Mouse (Mus musculus) intestine, embryonic 15.5 days (tissue): ENCODE results near the gene Olfr1416. TPM values are rescaled to one million over a fixed set of nuclear protein-coding genes. Genes with fewer than 3 reads are reported as not detected.
A peak's percentile ranks its signal among the peaks of the same experiment; 100 is the strongest.
"Not testable (repeated sequence)": the region's sequence is repeated elsewhere in the genome, so short reads cannot be mapped to it uniquely, and the experiment has no call there.

Source experiments
- ATAC-seq: fragments of 200-750 bp; cut with Nextera tagmentation; 2 replicates; pipeline ENCODE4 v1.8.0; 2017; ENCODE audit warnings: moderate TSS enrichment, moderate library complexity
- H3K27ac ChIP-seq: fragments of 300-500 bp; sonication (generic); 2 replicates; pipeline ENCODE4 v1.5.1; 2015; ENCODE audit warnings: mild to moderate bottlenecking, inconsistent platforms
- H3K27me3 ChIP-seq: fragments of 300-500 bp; sonication (generic); replicated peaks from 2 replicates; pipeline ENCODE4 v1.6.1; 2015; ENCODE audit warnings: inconsistent platforms
- H3K36me3 ChIP-seq: fragments of 300-500 bp; sonication (generic); 2 replicates; pipeline ENCODE4 v1.6.1; 2015; ENCODE audit warnings: inconsistent platforms
- H3K4me1 ChIP-seq: fragments of 300-500 bp; sonication (generic); replicated peaks from 2 replicates; pipeline ENCODE4 v1.6.1; 2015; ENCODE audit warnings: inconsistent platforms
- H3K4me2 ChIP-seq: fragments of 300-500 bp; sonication (generic); replicated peaks from 2 replicates; pipeline ENCODE4 v1.6.1; 2015; ENCODE audit warnings: mild to moderate bottlenecking, inconsistent platforms
- H3K4me3 ChIP-seq: fragments of 300-500 bp; sonication (generic); replicated peaks from 2 replicates; pipeline ENCODE4 v1.5.1; 2015; ENCODE audit warnings: inconsistent platforms
- H3K9ac ChIP-seq: fragments of 300-500 bp; sonication (generic); 2 replicates; pipeline ENCODE4 v1.6.1; 2015; ENCODE audit warnings: inconsistent platforms
- H3K9me3 ChIP-seq: fragments of 300-500 bp; sonication (generic); 2 replicates; pipeline ENCODE4 v1.6.1; 2016; ENCODE audit warnings: inconsistent platforms
- WGBS: fragments of 180-500 bp; shearing (Covaris S2); methylation state at CpG from one replicate; pipeline ENCODE4 v1.1.7; 2015; 5-methylcytosine and 5-hydroxymethylcytosine counted together
- polyA plus RNA-seq: library from polyadenylated mRNA; unstranded; fragments of >200 nt; fragmentation: Nextera tagmentation; extraction: Ambion mirVana; gene quantifications from 2 replicates; pipeline ENCODE4 v1.2.1, GENCODE M21; 2015

Olfr1416 gene
- not detected in 2 replicates for polyA plus RNA-seq

DNA sequence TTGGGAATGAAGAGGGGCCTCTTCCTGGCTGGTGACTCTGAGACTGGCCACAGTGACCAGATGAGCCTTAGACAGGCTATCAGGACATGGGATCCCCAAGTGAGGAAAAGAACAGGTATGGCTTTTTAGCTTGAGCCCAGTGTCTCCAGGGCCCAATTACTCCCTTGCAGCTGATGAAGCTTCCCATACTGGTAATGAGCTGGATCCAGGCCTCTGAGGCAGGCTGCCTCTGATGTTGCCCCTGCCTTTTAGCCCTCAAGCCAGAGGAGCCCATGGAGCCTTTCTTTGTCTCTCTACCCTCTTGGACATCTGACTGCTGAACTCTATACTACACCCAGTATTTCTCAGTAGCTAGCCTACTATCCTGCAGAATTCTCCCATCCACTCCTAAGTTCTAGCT, at the start of gene Olfr1416:
Gene Olfr1416, minus strand, starts transcription at position 101 of the 400 bp plus-strand sequence.
- H3K27ac ChIP-seq, result no peak within 1 kb of the TSS
- ATAC-seq, result no peak
- no peaks in the 10 kb centered on the region for H3K4me1 ChIP-seq
- H3K9me3 ChIP-seq, result no peaks in the 10 kb centered on the region
- H3K9ac ChIP-seq, result no peak within 1 kb of the TSS
- no peaks in the 10 kb centered on the region for H3K36me3 ChIP-seq
- H3K4me3 ChIP-seq, result no peak within 1 kb of the TSS
- no peak within 1 kb of the TSS for H3K4me2 ChIP-seq
- H3K27me3 ChIP-seq, result no peaks in the 10 kb centered on the region

- Histone ChIP-seq H3K9ac (no peak overlapping the region), H3K27me3 (0 out of 2 replicates have a peak, but pooled peaks cover 3% of the 10 kb centered on the region), H3K4me3 (no peak overlapping the region), H3K36me3 (no peaks in the 10 kb centered on the region), H3K9me3 (no peaks in the 10 kb centered on the region), H3K27ac (no peak overlapping the region), H3K4me1 (no peaks in the 10 kb centered on the region), H3K4me2 (no peak overlapping the region)
- no peak for ATAC-seq
- 85% methylated on average over 3 of the region's 3 CpGs for WGBS
These were observed 38.9 kb upstream of the Olfr1416 start for GRCm38 (mm10) chr1:92523764-92524163.

GRCm38 (mm10) chr1:92521376-92521775, 36.5 kb upstream of the Olfr1416 start:
- Histone ChIP-seq H3K27me3 (0 out of 2 replicates have a peak, but pooled peaks cover 3% of the 10 kb centered on the region), H3K4me3 (no peak overlapping the region), H3K27ac (no peak overlapping the region), H3K4me2 (no peak overlapping the region), H3K9me3 (no peaks in the 10 kb centered on the region), H3K4me1 (no peaks in the 10 kb centered on the region), H3K9ac (no peak overlapping the region), H3K36me3 (no peaks in the 10 kb centered on the region)
- WGBS, result 19% methylated on average over 10 of the region's 10 CpGs
- no peak for ATAC-seq

GRCm38 (mm10) chr1:92519046-92519445, 34.1 kb upstream of the Olfr1416 start:
- 84% methylated on average over 6 of the region's 6 CpGs for WGBS
- no peaks in the 10 kb centered on the region for H3K9me3 ChIP-seq

GRCm38 (mm10) chr1:92518561-92518960, 33.6 kb upstream of the Olfr1416 start, which contains the start of gene Olfr1414:
Gene Olfr1414, minus strand, starts transcription at chr1:92518661.
- 81% methylated on average over 3 of the region's 3 CpGs for WGBS
- Histone ChIP-seq H3K4me1 (no peaks in the 10 kb centered on the region), H3K36me3 (no peaks in the 10 kb centered on the region), H3K27me3 (0 out of 2 replicates have a peak, but pooled peaks cover 3% of the 10 kb centered on the region), H3K4me2 (no peak within 1 kb of the TSS), H3K9ac (no peak within 1 kb of the TSS), H3K4me3 (no peak within 1 kb of the TSS), H3K27ac (no peak within 1 kb of the TSS), H3K9me3 (no peaks in the 10 kb centered on the region)
- ATAC-seq, result no peak

More at GRCm38 (mm10) chr1:92519046-92519445, 34.1 kb upstream of the Olfr1416 start:
- Histone ChIP-seq H3K4me3 (no peak overlapping the region), H3K27me3 (0 out of 2 replicates have a peak, but pooled peaks cover 3% of the 10 kb centered on the region), H3K4me2 (no peak overlapping the region), H3K36me3 (no peaks in the 10 kb centered on the region), H3K4me1 (no peaks in the 10 kb centered on the region), H3K27ac (no peak overlapping the region), H3K9ac (no peak overlapping the region)
- no peak for ATAC-seq

GRCm38 (mm10) chr1:92515390-92515789, 30.5 kb upstream of the Olfr1416 start:
- Histone ChIP-seq H3K27ac (no peak overlapping the region), H3K4me3 (no peak overlapping the region), H3K36me3 (no peaks in the 10 kb centered on the region), H3K9ac (no peak overlapping the region), H3K4me2 (no peak overlapping the region), H3K9me3 (no peaks in the 10 kb centered on the region), H3K4me1 (no peaks in the 10 kb centered on the region), H3K27me3 (0 out of 2 replicates have a peak, but pooled peaks cover 3% of the 10 kb centered on the region)
- 77% methylated on average over 11 of the region's 11 CpGs for whole genome bisulfite sequencing
- ATAC-seq, result no peak

DNA sequence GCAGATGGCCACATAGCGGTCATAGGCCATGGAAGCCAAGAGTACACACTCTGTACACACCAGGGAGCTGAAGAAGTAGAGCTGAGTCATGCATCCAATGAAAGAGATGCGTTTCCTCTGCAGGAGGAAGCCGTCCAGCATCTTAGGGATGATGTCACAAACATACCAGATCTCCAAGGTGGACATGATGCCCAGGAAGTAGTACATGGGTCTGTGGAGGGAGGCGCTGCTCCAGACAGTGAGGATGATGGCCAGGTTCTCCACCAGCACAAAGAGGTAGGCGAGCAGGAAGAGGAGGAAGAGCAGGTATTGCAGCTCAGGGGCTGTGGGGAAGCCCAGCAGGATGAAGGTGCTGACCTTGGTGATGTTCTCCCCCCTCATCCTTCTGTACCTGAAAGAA, 26.7 kb upstream of the Olfr1416 start:
- not testable (repeated sequence) for H3K27me3 ChIP-seq, ATAC-seq, H3K27ac ChIP-seq, H3K9me3 ChIP-seq, H3K9ac ChIP-seq, H3K4me3 ChIP-seq, H3K4me2 ChIP-seq, H3K36me3 ChIP-seq, H3K4me1 ChIP-seq
- 83% methylated on average over 5 of the region's 5 CpGs for WGBS

DNA sequence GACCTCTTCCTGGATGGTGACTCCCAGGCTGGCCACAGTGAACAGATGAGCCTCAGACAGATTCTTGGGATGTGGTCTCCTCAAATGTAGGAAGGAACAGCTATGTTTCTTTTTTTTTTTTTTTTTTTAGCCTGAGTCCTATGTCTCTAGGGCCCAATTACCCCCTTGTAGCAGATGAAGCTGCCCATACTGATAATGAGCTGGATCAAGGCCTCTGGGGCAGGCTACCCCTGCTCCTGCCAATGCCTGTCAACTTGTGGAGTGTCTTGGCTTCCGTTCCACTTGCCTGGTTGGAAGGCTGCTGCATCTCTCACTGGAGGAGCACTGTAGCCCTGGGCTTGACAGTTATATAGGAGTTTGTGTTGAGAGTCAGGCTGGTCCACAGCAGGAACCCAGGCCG, 11.1 kb upstream of the Olfr1416 start, which contains the start of gene Olfr1415:
Gene Olfr1415, minus strand, starts transcription at position 101 of the 400 bp plus-strand sequence.
- H3K36me3 ChIP-seq, result no peaks in the 10 kb centered on the region
- H3K27ac ChIP-seq, result no peak within 1 kb of the TSS
- no peaks in the 10 kb centered on the region for H3K27me3 ChIP-seq
- 87% methylated on average over 2 of the region's 2 CpGs for WGBS
- no peak within 1 kb of the TSS for H3K4me2 ChIP-seq
- no peak within 1 kb of the TSS for H3K9ac ChIP-seq
- H3K9me3 ChIP-seq, result no peaks in the 10 kb centered on the region
- no peak within 1 kb of the TSS for H3K4me3 ChIP-seq
- no peak for ATAC-seq
- H3K4me1 ChIP-seq, result no peaks in the 10 kb centered on the region

DNA sequence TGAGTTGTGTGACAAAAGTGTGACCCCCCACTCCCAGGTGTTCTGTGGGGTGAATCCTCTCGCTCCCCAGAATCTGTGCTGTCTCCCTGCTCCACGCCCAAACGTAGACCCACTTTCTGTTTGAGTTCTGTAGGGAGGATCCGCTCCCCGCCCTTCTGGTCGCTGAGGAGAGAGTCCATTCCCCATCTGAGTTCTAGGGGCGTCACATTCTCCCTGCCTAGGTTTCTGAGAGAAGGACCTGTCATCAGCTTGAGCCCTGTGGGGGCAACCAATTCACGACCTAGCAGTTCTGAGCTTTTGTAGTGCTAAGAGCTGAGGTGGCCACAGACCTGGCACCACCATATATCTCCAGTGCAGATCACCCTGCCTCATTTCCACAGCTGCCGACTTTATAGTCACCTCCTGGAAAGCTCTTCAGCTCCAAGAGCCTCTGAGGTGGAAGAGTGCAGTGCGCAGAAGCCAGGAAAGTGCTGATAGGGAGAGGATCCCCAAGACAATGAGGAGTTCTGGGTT, 10.8 kb downstream of the Olfr1416 start:
- H3K27ac ChIP-seq, result peak overlapping the region; percentile 77

DNA sequence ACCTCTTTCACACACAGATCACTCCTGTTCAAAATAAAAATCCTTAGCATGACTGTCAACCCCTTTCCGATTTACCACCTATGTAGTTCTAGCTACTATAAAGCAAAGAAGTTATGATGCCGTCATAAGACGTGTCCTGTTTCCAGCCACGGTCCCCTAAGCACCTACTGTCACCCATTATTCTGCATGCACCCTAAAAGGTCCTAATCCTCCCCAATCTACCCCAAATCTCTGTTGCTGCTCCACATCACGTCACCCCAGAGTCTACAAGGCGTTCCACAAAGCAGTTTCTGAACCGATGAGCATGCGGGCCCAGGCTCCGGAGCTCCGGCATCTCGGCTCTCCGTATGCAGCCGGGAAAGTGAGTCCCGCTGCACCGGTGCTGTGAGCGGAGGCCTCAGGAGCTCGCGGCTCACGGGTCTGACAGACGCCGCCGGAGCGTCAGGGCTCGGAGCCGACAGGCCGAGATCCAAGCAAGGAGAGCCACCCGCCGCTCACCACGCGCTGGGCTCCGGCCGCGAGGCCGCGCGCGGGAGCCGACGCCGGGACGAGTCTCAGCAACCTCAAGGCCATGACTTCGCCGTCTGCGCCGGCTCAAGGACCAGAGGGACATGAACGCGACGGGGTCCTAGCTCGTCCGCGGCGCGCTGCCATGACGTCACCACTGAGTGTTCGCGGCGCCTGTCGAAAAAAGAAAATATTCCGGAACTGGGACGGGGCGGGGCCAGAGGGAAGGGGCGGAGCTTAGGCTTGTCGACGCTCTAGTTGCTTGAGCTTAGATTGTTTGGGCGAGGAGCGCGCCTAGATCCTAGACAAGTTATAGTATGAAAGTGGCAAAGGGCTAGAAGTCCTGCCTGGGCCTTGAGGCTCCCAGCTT, 11.5 kb downstream of the Olfr1416 start, which contains the start of gene Ndufa10:
Gene Ndufa10, minus strand, starts transcription at position 696 of the 877 bp plus-strand sequence.
- peaks cover 7% of the 10 kb centered on the region for H3K36me3 ChIP-seq
- peak within 1 kb of the TSS; percentile 93 for H3K9ac ChIP-seq
- no peaks in the 10 kb centered on the region for H3K9me3 ChIP-seq
- no peaks in the 10 kb centered on the region for H3K27me3 ChIP-seq
- peak within 1 kb of the TSS; percentile 77 for H3K27ac ChIP-seq
- WGBS, result under 1% methylated on average over 67 of the region's 67 CpGs
- peak; percentile 96 for ATAC-seq
- peak within 1 kb of the TSS; percentile 93 for H3K4me2 ChIP-seq
- 0 out of 2 replicates have a peak, but pooled peaks cover 6% of the 10 kb centered on the region for H3K4me1 ChIP-seq
- peak within 1 kb of the TSS; percentile 88 for H3K4me3 ChIP-seq

More for the DNA sequence above, 10.8 kb downstream of the Olfr1416 start:
- Histone ChIP-seq H3K4me3 (peak overlapping the region; percentile 88), H3K27me3 (no peaks in the 10 kb centered on the region), H3K4me1 (0 out of 2 replicates have a peak, but pooled peaks cover 6% of the 10 kb centered on the region), H3K4me2 (peak overlapping the region; percentile 93), H3K9ac (peak overlapping the region; percentile 60), H3K36me3 (peaks cover 7% of the 10 kb centered on the region), H3K9me3 (no peaks in the 10 kb centered on the region)
- peak; percentile 76 for ATAC-seq
- 4% methylated on average over 10 of the region's 10 CpGs for WGBS

DNA sequence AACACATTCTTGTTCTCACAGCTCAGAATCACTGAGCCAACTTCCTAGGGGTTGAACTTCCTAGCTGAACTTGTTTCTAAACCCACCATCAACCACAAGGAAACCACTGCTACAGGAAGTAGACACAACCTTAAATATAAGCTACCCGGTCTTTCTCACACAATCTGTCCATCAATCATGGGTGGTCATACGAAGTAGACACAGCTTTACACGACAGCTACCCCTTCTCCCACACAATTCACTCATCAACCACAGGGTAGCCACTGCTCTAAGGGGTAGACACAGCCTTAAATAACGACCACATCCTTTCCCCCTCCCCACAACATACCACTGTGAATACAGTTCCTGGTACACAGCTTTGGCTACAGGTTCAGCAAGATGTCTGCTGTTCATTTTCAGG, 16.0 kb downstream of the Olfr1416 start:
- Histone ChIP-seq H3K27ac (no peak overlapping the region), H3K36me3 (peaks cover 32% of the 10 kb centered on the region), H3K4me3 (no peak overlapping the region), H3K4me1 (0 out of 2 replicates have a peak, but pooled peaks cover 6% of the 10 kb centered on the region), H3K27me3 (no peaks in the 10 kb centered on the region), H3K4me2 (no peak overlapping the region), H3K9ac (no peak overlapping the region), H3K9me3 (no peaks in the 10 kb centered on the region)
- WGBS, result 80% methylated on average over 4 of the region's 4 CpGs
- ATAC-seq, result no peak

DNA sequence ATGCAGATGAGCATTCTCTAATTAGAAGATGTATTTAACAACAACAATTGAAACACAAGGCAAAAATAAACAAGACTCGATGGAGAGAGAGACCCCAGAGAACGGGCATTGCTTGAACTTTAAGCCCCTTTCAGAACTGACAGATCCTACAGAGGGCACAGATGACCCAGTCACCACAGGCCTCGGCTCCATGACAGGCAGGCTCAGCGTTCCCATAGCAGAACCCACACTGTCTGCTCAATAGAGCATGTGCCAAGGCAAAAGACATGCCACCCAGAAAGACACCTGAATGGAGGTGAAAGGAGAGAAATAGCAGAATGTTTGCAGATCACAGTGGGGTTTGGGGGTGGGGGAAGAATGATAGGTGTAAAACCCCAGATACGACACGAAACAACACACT, 26.5 kb downstream of the Olfr1416 start:
- H3K4me1 ChIP-seq, result no peaks in the 10 kb centered on the region
- H3K4me2 ChIP-seq, result no peak overlapping the region
- no peak overlapping the region for H3K27ac ChIP-seq
- 89% methylated on average over 6 of the region's 6 CpGs for WGBS
- ATAC-seq, result no peak
- H3K9me3 ChIP-seq, result no peaks in the 10 kb centered on the region
- no peaks in the 10 kb centered on the region for H3K27me3 ChIP-seq
- H3K36me3 ChIP-seq, result peaks cover 40% of the 10 kb centered on the region
- no peak overlapping the region for H3K4me3 ChIP-seq
- no peak overlapping the region for H3K9ac ChIP-seq
